Mouse (Mus musculus) retina, postnatal 7 days (tissue): ENCODE results near the gene Ap2a1.

Experiments used
- DNase-seq: peaks from one replicate; pipeline ENCODE4 v3.0.0-alpha.2; 2012; ENCODE audit warnings: low read depth, low spot score

Gene Ap2a1

DNA sequence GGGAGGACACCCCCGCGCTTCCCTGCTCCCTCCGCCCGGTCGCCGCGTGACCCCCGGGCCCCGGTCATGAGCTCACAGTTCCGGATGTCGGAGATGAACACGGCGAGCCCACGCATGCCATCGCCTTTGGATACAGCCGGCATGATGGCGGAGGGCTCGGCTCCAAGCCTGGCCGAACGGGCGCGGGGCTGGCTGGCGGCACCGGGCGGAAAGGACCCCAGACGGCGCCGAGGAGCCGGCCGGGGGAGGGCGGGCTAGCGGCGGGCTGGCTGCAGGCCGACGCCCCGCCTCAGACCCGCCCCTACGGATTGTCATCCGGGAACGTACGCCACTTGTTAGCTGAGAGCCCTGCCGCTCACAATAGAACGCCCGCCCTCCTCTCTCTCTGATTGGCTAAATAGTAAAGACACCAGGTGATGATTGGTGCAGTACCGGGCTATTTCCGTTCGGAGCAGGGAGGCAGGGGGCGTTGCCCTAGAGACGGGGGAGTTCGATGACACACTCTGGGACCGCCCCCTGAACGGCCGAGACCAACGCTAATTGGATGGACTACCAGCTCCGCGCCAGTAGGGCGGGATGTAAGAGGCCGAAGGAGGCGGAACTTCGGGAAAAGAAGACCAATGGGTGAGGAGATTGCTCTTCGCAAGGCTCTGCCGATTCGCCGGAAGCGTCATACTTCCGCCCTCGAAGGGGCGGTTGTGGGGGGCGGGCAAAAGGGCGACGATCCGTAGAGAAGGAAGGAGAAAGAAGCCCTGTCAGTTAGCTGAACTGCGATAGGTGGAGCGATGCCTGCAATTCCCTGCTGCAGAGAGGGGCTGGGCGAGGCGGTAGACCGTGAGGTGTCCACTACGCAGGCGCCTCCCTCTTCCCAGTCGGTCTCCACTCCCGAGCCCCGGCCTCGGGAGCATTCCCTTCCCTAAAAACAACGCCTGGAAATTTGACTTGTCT is at the start of gene Ap2a1:
Ap2a1 (minus strand) TSS at position 293 of the 948 bp plus-strand sequence.
- DNase-seq: peak; percentile 100

DNA sequence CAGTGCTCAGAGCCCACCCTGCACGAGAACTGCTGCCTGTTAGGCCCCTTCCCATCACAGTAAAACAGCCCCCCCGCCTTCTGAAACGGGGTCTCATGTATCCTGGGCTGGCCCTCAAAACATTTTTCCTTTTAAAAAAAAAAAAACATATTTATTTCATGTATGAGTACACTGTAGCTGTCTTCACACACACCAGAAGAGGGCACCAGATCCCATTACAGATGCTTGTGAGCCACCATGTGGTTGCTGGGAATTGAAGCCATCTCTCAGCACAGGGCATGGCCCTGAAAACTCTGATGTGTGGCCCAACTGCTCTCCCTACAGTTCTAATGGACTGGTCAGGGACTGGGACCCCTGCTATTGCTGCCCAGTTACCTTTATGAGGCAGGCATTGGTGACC is 49.0 kb upstream of the Ap2a1 start:
- no peak for DNase-seq

GRCm38 (mm10) chr7:44975117-44975419 is 45.8 kb upstream of the Ap2a1 start:
- DNase-seq: no peak

GRCm38 (mm10) chr7:44974383-44975116 is 45.3 kb upstream of the Ap2a1 start, which contains the start of gene Cpt1c:
TSS of gene Cpt1c (minus strand) at chr7:44974851.
- peak; percentile 71 for DNase-seq

DNA sequence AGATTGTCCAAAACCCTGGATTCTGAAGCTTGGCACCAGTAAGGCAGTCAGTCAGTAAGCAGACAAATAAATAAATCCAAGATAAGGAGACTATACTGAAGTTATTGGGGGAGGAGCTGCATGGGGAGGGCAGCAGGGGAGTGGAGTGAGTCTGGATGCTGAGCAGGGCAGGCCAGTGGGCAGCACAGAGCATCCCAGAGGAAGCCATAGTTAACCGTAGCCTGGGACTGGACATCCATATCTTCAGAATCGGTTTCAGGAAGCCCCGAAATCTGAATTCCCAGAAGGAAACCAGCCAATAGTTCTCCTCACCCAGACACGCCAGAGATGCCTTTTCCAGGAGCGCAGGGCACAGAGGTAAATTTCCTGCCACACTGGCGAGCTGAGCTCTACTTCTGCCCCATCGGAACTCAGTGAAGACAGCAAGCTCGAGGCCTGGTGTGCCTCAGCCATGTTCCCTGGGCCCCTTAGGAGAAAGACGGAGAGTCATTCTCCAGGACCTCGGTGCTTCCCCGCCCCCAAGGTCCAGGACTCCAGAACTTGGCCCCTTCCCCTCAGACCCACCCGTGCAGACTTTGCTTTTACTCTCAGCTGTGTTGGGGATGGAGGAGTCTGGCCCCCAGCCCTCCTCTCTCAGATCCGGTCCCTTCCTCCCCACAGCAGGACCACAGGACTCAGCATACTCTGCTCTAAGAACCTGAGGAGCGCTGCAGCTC is 44.3 kb upstream of the Ap2a1 start:
- DNase-seq: no peak

GRCm38 (mm10) chr7:44971142-44971541 is 41.8 kb upstream of the Ap2a1 start:
- no peak for DNase-seq

DNA sequence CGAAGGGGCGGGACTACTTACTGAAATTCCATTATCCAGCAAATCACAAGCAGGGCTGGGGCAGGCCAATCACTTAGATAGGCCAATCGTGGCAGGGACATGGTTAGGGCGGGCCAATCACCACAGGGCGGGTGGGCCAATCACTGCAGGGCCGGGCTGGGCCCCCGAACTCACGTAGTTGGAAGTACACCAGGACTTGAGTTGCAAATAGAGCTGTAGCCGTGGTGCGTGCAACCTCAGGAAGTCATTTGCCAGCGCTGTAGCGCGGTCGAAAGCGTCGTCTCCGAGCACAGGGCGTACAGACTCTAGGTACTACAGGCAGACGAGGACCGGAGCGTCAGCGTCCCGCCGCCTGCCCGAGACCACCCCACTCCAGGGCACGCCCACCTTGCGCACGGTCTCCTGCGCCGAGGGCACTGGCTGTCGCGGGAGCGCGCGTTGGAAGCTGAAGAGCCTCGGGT is 41.0 kb upstream of the Ap2a1 start:
- DNase-seq: peak; percentile 67

DNA sequence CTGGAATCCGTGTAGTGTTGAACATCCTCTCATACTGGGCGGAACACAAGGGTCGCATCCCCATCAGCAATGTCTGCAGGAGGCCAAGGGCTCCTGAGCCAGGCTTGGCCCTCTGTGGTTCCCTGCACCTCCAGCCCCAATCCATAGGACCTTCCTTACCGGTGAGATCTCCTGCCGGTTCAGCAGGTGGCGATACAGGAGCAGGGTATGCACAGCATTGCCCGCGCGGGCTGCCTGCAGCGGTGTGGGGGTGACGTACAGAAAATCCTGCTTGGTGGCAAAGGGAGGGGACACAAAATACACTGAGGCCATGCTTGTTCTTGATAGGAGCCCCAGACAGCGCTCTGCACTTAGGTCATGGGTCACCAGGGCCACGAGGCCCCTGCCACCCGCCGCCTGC is 37.3 kb upstream of the Ap2a1 start:
- no peak for DNase-seq

DNA sequence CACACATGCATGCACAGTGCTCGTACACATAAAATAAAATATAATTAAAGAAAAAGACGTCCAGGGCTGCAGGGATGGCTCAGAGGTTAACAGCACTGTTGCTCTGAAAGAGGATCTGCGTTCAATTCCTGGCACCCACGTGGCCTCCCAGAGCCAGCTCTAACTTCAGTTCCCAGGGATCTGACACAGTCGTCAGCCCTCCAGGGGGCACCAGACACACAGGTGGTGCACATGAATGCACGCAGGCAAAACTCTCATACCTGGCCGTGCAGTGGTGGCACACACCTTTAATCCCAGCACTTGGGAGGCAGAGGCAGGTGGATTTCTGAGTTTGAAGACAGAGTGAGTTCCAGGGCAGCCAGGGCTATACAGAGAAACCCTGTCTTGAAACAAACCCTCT is 36.7 kb upstream of the Ap2a1 start:
- no peak for DNase-seq

GRCm38 (mm10) chr7:44964990-44965389 is 35.7 kb upstream of the Ap2a1 start:
- no peak for DNase-seq

GRCm38 (mm10) chr7:44962831-44963230 is 33.5 kb upstream of the Ap2a1 start:
- no peak for DNase-seq

DNA sequence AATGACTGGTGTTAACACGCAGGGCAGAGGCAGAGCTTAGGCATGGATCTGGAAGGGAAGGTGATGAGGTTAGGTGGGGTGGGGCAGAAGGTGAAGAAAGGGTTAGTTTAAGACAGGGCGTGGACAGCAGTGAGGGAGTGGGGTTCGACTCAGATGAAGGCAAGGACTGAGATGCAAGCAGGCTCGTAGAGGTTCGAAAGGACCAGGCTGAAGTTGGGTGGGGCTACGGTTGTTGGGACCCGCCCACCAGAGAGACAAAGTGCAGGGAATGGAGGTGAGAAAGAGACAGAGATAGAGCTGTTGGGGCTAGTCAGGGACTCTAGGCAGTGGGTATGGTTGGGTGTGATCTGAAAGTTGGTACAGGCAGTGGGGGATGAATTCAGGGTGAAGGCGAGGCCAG is 33.0 kb upstream of the Ap2a1 start:
- no peak for DNase-seq

DNA sequence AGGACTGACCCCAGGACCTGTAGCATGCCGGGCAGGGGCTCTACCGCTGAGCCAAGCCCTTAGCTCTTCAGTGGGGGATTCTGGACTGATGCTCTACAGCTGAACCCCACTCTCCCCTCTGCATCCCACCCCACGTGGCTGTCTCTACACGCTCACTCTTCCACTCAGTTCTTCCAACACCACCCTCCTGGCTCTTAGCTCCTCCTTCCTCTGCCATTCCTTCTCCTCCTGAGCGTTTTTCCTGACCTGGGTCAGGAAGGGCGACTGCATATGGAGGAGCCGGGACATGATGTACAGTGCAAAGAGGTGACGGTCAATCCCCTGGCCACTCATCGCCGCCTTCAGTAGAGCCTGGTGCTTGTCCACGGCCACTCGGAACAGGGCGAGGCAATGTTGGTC is 31.2 kb upstream of the Ap2a1 start:
- no peak for DNase-seq

DNA sequence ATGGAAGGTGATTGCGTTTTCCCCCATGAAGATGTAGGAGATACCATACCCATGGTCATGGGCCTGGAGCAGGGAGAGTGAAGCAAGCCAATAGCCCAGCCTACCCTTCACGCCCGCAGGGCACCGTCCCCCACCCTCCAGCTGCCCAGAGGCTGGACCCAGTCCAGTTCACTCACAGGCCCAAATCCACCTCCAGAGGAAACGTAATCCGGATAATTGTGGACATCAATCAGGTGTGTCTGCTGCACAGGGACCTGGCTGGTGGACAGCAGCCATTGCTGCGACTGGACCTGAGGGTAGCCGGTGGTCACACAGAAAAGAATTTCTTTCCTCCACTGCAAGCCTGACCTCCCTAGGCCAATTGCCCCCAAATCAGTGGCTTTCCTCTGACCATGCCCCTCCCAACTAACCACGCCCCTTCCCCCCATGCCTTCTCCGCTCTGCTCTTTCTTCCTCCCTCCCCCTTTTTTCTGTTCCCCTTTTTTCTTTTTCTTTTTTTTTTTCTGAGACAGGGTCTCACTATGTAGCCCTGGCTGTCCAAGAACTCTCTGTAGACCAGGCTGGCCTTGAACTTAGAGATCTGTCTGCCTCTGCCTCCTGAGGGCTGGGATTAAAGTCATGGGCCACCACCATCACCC is 30.7 kb upstream of the Ap2a1 start:
- no peak for DNase-seq

DNA sequence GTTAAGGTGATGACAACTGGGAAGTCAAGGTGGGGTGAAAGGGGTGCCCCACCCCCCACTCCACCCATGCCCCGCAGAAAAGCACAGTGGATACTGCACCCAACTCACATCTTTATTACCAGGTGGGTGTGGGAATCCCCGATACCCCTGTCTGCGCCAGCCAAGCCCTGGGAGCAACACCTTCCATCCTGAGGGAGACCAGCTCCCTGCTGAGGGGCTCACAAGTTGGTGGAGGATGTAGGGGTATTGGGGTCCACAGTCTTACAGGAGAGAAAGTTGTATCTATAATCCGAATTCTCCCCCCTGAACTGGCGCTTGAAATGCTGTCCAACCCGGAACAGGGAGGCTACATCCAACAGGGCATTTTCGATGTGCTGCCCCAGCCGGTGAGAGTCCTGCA is 30.0 kb upstream of the Ap2a1 start:
- no peak for DNase-seq

- no peak for DNase-seq
Measured at GRCm38 (mm10) chr7:44958208-44958607, 28.9 kb upstream of the Ap2a1 start.

GRCm38 (mm10) chr7:44957183-44957835 is 28.0 kb upstream of the Ap2a1 start:
- DNase-seq: no peak

GRCm38 (mm10) chr7:44956266-44956665 is 27.0 kb upstream of the Ap2a1 start:
- no peak for DNase-seq

DNA sequence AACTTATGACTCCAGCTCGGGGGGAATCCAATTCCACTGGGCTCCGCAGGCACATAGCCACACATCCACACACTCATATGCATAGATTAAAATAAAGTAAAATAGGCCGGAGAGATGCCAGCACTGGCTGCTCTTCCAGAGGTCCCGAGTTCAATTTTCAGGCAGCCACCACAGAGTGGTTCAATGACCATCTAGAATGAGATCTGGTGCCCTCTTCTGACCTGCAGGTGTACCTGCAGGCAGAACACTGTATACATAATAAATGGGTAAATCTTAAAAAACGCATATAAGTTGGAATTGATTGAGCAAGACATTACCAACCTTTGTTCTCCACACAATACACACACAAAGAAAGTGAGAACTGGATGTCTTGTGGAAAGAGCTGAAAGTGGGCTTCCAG is 26.3 kb upstream of the Ap2a1 start:
- DNase-seq: no peak

DNA sequence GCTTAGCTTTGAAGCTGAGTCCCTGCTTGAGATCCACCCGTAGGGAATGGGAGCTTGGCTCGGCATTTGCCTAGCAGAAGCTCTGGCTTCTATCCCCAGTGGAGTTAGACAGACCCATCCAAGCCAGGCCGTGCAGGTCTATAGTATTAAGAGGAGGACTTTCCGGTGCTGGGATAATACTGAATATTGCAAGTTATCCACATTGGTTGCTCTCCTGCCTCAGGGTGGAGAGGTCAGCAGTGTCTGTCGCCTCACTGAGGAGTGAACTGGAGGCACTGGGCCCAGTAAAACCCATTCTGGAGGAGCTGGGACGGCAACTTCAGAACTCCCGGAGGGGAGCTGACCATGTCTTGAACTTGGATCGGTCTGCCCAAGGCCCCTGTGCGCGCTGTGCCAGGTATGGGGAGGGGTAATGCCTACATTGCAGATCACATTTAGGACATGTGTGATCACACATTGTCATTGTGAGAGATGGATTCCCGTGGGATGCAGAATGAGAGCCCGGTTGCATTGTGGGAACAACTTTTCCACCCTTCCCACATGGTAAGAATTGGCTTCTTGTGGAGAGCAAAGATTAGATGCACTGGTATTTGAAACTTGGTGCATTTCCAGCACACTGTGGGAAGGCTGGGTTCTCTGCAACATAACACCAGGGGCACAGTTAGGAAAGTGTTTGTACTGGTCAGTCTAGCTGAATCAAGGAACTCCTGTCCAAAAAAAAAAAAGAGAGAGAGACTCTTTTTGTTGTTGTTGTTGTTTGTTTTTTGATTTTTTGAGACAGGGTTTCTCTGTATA is 25.0 kb upstream of the Ap2a1 start:
- no peak for DNase-seq
